In the genomic region with DNA sequence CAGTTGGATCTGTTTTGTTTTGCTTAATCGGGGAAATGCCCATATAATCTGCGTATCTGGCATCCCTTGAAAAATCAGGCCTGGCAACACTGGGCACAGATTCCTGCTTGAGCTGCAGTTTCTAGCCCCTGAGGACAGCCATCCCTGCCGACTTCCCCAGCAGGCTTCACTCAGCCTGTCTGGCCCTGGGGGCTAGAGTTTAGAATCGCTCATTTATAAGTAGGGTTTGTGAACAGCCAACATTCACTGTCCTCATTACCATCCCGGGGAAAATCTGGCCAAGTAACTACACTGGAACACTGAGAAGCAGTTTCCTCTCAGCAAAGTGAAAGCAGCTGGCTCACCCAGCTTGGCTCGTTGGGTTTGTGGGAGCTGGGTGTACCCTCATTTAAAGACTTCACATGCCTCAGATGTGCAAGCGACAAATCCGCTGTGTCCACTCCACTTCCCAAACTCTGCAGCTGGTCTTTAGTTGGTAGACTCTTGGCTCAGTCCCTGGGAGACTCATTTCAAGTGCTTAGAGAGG, we compare ENCODE assay signal across 7 mouse cellular contexts. TPM values are rescaled to one million over a fixed set of nuclear protein-coding genes. Genes with fewer than 3 reads are reported as not detected.
A peak's percentile ranks its signal among the peaks of the same experiment; 100 is the strongest.
DNase-seq lines count a peak whose midpoint lies in the region; ATAC-seq and TF ChIP-seq lines count a peak whose summit lies in the region.

No protein-coding gene starts in this region.

- peak; percentile 88 for DNase-seq in brain, embryonic 14.5 days (ENCODE audit: low read depth)
- DNase-seq in cerebellum, postnatal 14 days = peak; percentile 31 to 63
- peak; percentile 49 for DNase-seq in gastrocnemius, postnatal 14 days
- peak; percentile 40 for DNase-seq in kidney, adult 18-20 months
- DNase-seq in left cerebral cortex, postnatal 25 days (ENCODE audit: low spot score in 2 of 2) = peak; percentile 58 to 84
- no peak for DNase-seq in spleen, postnatal 10 days (ENCODE audit: low spot score in 2 of 2)

- no peak overlapping the region for H3K9ac ChIP-seq in midbrain, embryonic 16.5 days (ENCODE audit: low read depth, low read length)

- TF ChIP-seq CTCF in brain, embryonic 14.5 days (IDR thresholded peaks at IDR 0.05; ENCODE audit: borderline replicate concordance, extremely low read depth, insufficient read depth, insufficient read length) = no peak

- peak overlapping the region; percentile 43 for H3K27ac ChIP-seq in midbrain, embryonic 16.5 days (ENCODE audit: low read length)

- no peaks in the 10 kb centered on the region for H3K36me3 ChIP-seq in midbrain, embryonic 16.5 days (ENCODE audit: control insufficient read depth, insufficient read depth, low read length)

- no peak for TF ChIP-seq POLR2A in brain, embryonic 14.5 days (IDR thresholded peaks at IDR 0.05; ENCODE audit: borderline replicate concordance, extremely low read depth, insufficient read depth, insufficient read length, poor library complexity, severe bottlenecking)

- no peak overlapping the region for H3K4me2 ChIP-seq in midbrain, embryonic 16.5 days (ENCODE audit: low read length)

- intact Hi-C loops in gastrocnemius, postnatal 14 days (cut with DNase I; ENCODE audit: low total_unique reads) = no loop called here
- intact Hi-C loops in left cerebral cortex, postnatal 25 days (cut with DNase I) = loop anchor here (2.0 kb wide), 1 partner anchor 87 kb away; a partner anchor contains a TSS

- H3K4me3 ChIP-seq in midbrain, embryonic 16.5 days (ENCODE audit: low read depth, low read length) = no peak overlapping the region

- no peaks in the 10 kb centered on the region for H3K9me3 ChIP-seq in midbrain, embryonic 16.5 days (replicated peaks; ENCODE audit: control insufficient read depth, low read length, poor library complexity, severe bottlenecking)

- 29% methylated on average over 8 of the region's 8 CpGs for WGBS in midbrain, embryonic 16.5 days

- H3K4me1 ChIP-seq in midbrain, embryonic 16.5 days (ENCODE audit: control insufficient read depth, insufficient read depth, low read length) = no peaks in the 10 kb centered on the region

- peak; percentile 83 for ATAC-seq in midbrain, embryonic 16.5 days

- H3K27me3 ChIP-seq in midbrain, embryonic 16.5 days (ENCODE audit: control insufficient read depth, insufficient read depth, low read depth, low read length) = no peaks in the 10 kb centered on the region

RNA-seq across cellular contexts. Expression of a gene that starts 49.2 kb away (rescaled TPM):
- 125 and 138 TPM in 2 replicates for polyA plus RNA-seq in brain, embryonic 14.5 days (2012; rRNA removed)
- 100 to 1,000 TPM; 169 to 182 TPM for total RNA-seq in gastrocnemius, postnatal 14 days (2021)
- total RNA-seq in left cerebral cortex, postnatal 25 days (2021) = 10 to 100 TPM; 86.2 to 92.5 TPM
- 170 and 172 TPM in 2 replicates for polyA plus RNA-seq in midbrain, embryonic 16.5 days (2015; fragmentation: Nextera tagmentation; extraction: Ambion mirVana)

Comparison
In these comparisons a context has a peak if more than half of its experiments do, and no peak if none do; other contexts are left out.
1. DNase-seq: peak in brain, embryonic 14.5 days (single experiment), cerebellum, postnatal 14 days (2 of 2), gastrocnemius, postnatal 14 days (single experiment), kidney, adult 18-20 months (single experiment) and left cerebral cortex, postnatal 25 days (2 of 2); none in spleen, postnatal 10 days (0 of 2).